Mouse (Mus musculus) G1E (cell line): ENCODE measurements around the gene Opn4. TPM values are rescaled to one million over a fixed set of nuclear protein-coding genes. Genes with fewer than 3 reads are reported as not detected.

Experiments
- ATAC-seq: 2 replicates; pipeline ENCODE4 v1.8.0; 2016; ENCODE audit warnings: mild to moderate bottlenecking; ENCODE audit not compliant: insufficient number of reproducible peaks, poor library complexity, low FRiP score, severe bottlenecking; ENCODE audit errors: extremely low read depth
- DNase-seq: peaks from one replicate; pipeline ENCODE4 v3.0.0; 2012; ENCODE audit warnings: low spot score
- H3K27me3 ChIP-seq: 2 replicates; pipeline ENCODE4 v1.6.1; 2012; ENCODE audit warnings: mild to moderate bottlenecking, low read length, inconsistent platforms; ENCODE audit not compliant: insufficient read depth
- H3K36me3 ChIP-seq: replicated peaks from 2 replicates; pipeline ENCODE3; 2012; ENCODE audit warnings: mild to moderate bottlenecking, inconsistent platforms
- H3K4me1 ChIP-seq: 2 replicates; pipeline ENCODE4 v1.6.1; 2012; ENCODE audit warnings: low read depth, low read length, inconsistent platforms, mixed read lengths; ENCODE audit not compliant: insufficient read depth
- H3K4me3 ChIP-seq: 2 replicates; pipeline ENCODE4 v1.5.1; 2012; ENCODE audit warnings: low read depth, mild to moderate bottlenecking, inconsistent platforms, low read length, moderate library complexity, mixed read lengths
- H3K9me3 ChIP-seq: replicated peaks from 2 replicates; pipeline ENCODE4 v1.6.1; 2012; ENCODE audit warnings: inconsistent platforms
- CTCF ChIP-seq: IDR thresholded peaks from 2 replicates; pipeline ENCODE4 v1.5.1; 2012; ENCODE audit warnings: low read depth, low read length, inconsistent platforms, mixed read lengths
- GATA1 ChIP-seq: IDR thresholded peaks from 2 replicates; pipeline ENCODE4 v1.6.1; 2012; ENCODE audit warnings: borderline replicate concordance, low read length, inconsistent platforms, mixed read lengths
- GATA2 ChIP-seq: IDR thresholded peaks from 2 replicates; pipeline ENCODE4 v1.6.1; 2012; ENCODE audit warnings: low read depth, low read length, inconsistent platforms, borderline replicate concordance
- POLR2AphosphoS5 ChIP-seq: IDR thresholded peaks from 2 replicates; pipeline ENCODE4 v1.6.1; 2012; ENCODE audit warnings: low read depth, low read length, inconsistent platforms; ENCODE audit not compliant: insufficient replicate concordance
- TAL1 ChIP-seq: conservative IDR thresholded peaks from 2 replicates; pipeline ENCODE4 v1.6.1; 2012; ENCODE audit warnings: low read depth, low read length, inconsistent platforms, mixed read lengths
- polyA plus RNA-seq: library from polyadenylated mRNA; stranded (reverse); fragments of >175 nt; gene quantifications from 2 replicates; pipeline ENCODE4 v1.2.3, GENCODE M21; 2012
- total RNA-seq, 2 experiments: library from RNA; stranded (forward) in 1 of 2; stranded (reverse) in 1 of 2; fragments of 200-1000 nt in 1 of 2; fragments of >200 nt in 1 of 2; fragmentation: Nextera tagmentation in 1 of 2; gene quantifications; 2 replicates each; pipeline ENCODE4 v1.2.3; 2014 to 2017

The Opn4 gene
- total and polyA plus RNA-seq, 3 experiments, result 0.05 TPM; not detected in 2

DNA sequence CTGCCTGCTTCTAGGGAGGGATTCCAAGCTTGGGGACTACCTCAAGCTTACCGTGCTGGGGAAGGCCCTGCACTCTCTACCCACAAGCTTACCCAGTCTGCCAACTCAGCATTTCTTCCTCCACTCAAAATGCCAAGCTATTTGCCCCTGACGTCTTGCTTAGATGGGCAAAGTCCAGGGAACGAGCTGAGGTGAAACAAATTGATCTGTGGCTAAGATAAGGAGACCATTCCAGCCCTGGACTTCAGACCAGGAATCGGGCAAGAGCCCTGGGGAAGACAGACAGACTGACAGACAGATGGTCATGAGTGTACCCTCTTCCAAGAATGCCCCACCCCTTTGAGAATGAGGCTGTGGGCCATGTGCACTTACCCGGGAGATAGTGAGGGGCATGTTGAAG is 11.9 kb downstream of the Opn4 start:
- no peaks in the 10 kb centered on the region; the same call in 1 of the 2 replicates for H3K27me3 ChIP-seq
- DNase-seq (no peak), ATAC-seq (no peak)
- no peaks in the 10 kb centered on the region for H3K9me3 ChIP-seq
- H3K4me3 ChIP-seq, result no peak overlapping the region
- H3K4me1 ChIP-seq, result no peaks in the 10 kb centered on the region; the same call in 1 of the 2 replicates
- H3K36me3 ChIP-seq, result no peaks in the 10 kb centered on the region
- TF ChIP-seq POLR2AphosphoS5 (no peak), GATA1 (no peak), GATA2 (no peak), CTCF (no peak), TAL1 (no peak)

DNA sequence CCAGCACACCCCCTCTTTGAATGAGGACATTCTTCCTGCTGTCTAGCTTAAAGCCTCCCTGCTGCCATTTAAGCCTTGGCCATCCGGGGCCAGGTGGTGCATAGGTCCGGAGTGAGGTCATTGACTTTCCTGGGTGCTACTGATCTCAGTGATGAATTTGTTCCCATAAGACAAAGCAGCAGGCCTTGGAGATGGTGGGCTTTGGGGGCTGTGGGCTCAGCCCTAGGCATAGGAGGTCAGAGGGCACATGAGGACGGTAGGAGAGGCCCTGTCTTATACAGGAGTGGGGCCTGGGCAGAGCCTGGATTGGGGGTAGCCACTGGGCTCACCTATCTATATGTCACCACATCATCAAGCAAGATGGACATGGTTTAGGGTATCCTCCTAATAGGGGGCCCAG is 13.1 kb downstream of the Opn4 start:
- H3K4me3 ChIP-seq, result no peak overlapping the region
- TF ChIP-seq POLR2AphosphoS5 (no peak), GATA2 (no peak), GATA1 (no peak), TAL1 (no peak), CTCF (no peak)
- no peaks in the 10 kb centered on the region for H3K9me3 ChIP-seq
- ATAC-seq (no peak), DNase-seq (no peak)
- H3K4me1 ChIP-seq, result no peaks in the 10 kb centered on the region; the same call in 1 of the 2 replicates
- no peaks in the 10 kb centered on the region for H3K36me3 ChIP-seq
- no peaks in the 10 kb centered on the region; the same call in 1 of the 2 replicates for H3K27me3 ChIP-seq

DNA sequence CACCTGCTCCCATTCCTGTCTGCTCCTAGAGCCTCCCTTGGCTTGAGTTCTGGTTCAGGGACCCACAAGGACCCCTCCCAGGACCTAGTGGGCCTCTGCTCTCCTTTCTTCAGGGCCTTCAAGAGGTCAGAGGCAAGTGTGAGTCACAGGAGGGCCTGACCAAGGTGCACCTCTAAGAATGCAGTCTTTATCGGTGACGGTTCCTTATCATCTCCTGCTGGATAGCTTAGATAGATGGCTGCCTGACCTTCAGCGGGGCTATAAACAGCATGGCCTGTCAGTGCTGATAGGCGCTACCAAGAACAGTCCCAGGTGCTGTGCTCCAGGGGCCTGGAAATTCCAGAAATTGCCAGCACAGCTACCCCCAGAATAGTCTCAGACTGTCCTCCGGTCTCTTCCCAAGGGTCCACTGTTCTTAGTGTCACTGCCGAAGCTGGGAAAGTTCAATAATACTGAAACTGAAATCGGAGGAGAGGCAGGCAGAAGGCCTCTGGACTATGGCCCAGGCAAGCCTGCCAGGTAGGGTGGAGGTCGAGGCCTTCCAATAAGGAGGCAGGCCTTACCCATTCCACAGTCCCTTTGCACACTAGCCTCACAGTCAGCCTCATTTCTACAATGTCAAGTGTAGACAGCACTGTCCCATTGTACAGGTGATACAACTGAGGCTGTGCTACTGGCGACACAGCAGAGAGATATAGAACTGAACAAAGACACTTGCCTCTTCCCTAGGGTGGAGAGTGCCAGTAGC is 14.4 kb downstream of the Opn4 start:
- no peak for DNase-seq
- H3K36me3 ChIP-seq, result no peaks in the 10 kb centered on the region
- H3K4me3 ChIP-seq, result no peak overlapping the region
- H3K27me3 ChIP-seq, result no peaks in the 10 kb centered on the region; the same call in 1 of the 2 replicates
- H3K4me1 ChIP-seq, result no peaks in the 10 kb centered on the region
- ATAC-seq, result no peak
- H3K9me3 ChIP-seq, result no peaks in the 10 kb centered on the region
- TF ChIP-seq GATA1, result no peak

DNA sequence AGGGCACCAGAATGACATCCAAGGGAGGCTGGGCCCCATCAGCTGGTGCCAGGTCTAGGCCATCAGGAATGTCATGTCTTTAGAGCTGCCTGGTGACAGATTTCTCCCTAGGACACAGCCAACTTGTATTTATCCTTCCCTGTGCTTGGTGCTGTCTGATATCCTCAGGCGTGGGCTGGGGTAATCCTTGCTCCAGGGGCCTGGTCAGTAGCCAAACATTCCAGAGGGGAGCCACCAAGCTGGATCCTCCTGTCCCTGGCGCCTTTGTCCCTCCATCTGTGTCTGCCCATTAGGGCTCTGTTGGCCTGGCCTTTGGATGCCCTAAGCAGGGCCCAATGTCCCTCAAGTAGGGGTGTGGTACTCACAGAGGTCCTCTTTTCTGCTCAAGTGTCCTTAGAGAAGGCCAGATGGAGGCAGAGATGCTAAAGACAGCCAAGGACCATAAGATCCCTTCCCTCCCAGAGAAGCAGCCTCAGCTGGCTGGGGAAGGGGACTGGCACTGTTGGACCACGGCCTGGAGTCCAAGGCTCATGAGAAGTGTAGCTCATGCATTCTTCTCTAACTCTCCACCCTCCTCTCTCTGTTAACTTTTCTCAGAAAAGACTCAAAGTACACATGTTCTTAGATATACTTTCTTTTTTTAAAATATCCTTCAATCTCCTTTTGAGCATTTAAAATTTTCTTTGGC is 17.1 kb downstream of the Opn4 start:
- ATAC-seq, result no peak
- no peak for DNase-seq
- no peaks in the 10 kb centered on the region for H3K9me3 ChIP-seq
- peaks cover 4% of the 10 kb centered on the region; the same call in 1 of the 2 replicates for H3K27me3 ChIP-seq
- H3K4me3 ChIP-seq, result no peak overlapping the region
- no peaks in the 10 kb centered on the region for H3K4me1 ChIP-seq
- TF ChIP-seq TAL1, result no peak
- no peak for TF ChIP-seq CTCF
- TF ChIP-seq GATA2, result no peak
- TF ChIP-seq GATA1, result no peak
- TF ChIP-seq POLR2AphosphoS5, result no peak
- no peaks in the 10 kb centered on the region for H3K36me3 ChIP-seq

DNA sequence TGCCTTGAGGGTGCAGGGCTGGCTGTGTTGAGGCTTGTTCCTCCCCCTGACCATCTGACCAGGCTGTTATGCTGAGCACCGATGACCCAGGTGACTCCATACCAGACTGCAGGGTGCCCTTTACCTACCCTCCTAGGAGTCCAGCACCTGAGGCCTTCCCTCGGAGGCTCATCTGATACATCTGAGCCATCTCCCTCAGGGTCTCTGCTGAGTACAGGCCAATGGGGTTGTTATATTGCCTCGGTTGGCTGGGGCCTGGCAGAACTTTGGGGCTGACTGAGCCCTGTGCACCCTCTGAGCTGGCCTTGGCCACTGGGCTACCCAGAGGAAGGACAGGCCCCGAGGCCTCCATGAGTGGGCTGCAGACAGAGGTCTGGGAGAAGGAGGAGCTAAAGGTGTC is 23.1 kb downstream of the Opn4 start:
- no peak for TF ChIP-seq GATA1
- no peak for TF ChIP-seq POLR2AphosphoS5
- TF ChIP-seq GATA2, result no peak
- TF ChIP-seq CTCF, result no peak
- TF ChIP-seq TAL1, result no peak
- no peak for ATAC-seq

DNA sequence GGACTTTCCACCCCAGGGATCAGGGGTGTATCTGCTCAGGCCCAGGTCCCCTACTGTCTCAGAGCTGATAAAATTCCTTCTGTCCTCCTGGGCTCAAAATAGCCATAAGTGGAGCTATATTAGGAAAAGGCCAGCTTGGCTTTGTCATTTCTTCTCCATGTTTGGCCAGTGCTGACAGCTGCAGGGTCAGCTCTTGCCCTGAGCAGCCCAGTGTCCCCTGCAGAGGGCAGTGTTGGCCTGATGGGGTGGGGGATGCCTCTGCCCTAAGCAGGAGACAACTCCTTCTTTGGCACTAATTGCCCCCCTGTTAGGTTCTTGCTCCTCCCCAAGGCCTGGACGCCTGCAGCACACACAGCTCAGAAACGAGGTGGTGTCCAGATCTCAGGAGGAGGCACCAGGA is 25.9 kb downstream of the Opn4 start:
- no peaks in the 10 kb centered on the region for H3K9me3 ChIP-seq
- H3K27me3 ChIP-seq, result peaks cover 3% of the 10 kb centered on the region; the same call in 1 of the 2 replicates
- ATAC-seq (no peak), DNase-seq (no peak)
- no peak overlapping the region for H3K4me3 ChIP-seq
- H3K36me3 ChIP-seq, result no peaks in the 10 kb centered on the region
- peaks cover 10% of the 10 kb centered on the region for H3K4me1 ChIP-seq
- no peak for TF ChIP-seq TAL1
- TF ChIP-seq GATA2, result no peak
- TF ChIP-seq POLR2AphosphoS5, result no peak
- no peak for TF ChIP-seq GATA1
- no peak for TF ChIP-seq CTCF

More for the DNA sequence above, 23.1 kb downstream of the Opn4 start:
- peaks cover 4% of the 10 kb centered on the region; the same call in 1 of the 2 replicates for H3K27me3 ChIP-seq
- no peaks in the 10 kb centered on the region for H3K9me3 ChIP-seq
- DNase-seq, result no peak
- H3K4me3 ChIP-seq, result no peak overlapping the region
- H3K36me3 ChIP-seq, result no peaks in the 10 kb centered on the region
- H3K4me1 ChIP-seq, result peaks cover 7% of the 10 kb centered on the region
